Mouse (Mus musculus) CD4-positive, CD25-positive, alpha-beta regulatory T cell, adult 4 months (primary cell): ENCODE results near the gene Fhl2. TPM values are rescaled to one million over a fixed set of nuclear protein-coding genes. Genes with fewer than 3 reads are reported as not detected.
A peak's percentile ranks its signal among the peaks of the same experiment; 100 is the strongest.

Source experiments
- ATAC-seq: one replicate; pipeline ENCODE4 v1.8.0; 2017
- polyA plus RNA-seq, 2 experiments: library from polyadenylated mRNA; unstranded; fragments of 100-300 nt; shearing (Covaris generic); gene quantifications; one replicate each; pipeline ENCODE4 v1.2.1; 2017

Fhl2 gene
- polyA plus RNA-seq = 1 to 10 TPM in 1 of 2 experiments, under 1 TPM in 1; 0.89 to 1.9 TPM

- no peak for ATAC-seq
These were observed at the start of gene Fhl2 for GRCm38 (mm10) chr1:43196661-43197241. TSS of gene Fhl2 (minus strand) at chr1:43196984.

- no peak for ATAC-seq
These were observed 48.2 kb upstream of the Fhl2 start for GRCm38 (mm10) chr1:43245014-43245413.

- ATAC-seq = peak; percentile 85
These were observed 44.4 kb upstream of the Fhl2 start for GRCm38 (mm10) chr1:43241208-43241607.

- ATAC-seq = no peak
These were observed 43.1 kb upstream of the Fhl2 start for GRCm38 (mm10) chr1:43239796-43240313.

- ATAC-seq = no peak
These were observed 41.7 kb upstream of the Fhl2 start for GRCm38 (mm10) chr1:43238471-43238870.

GRCm38 (mm10) chr1:43237360-43238235, 40.8 kb upstream of the Fhl2 start:
- no peak for ATAC-seq

GRCm38 (mm10) chr1:43225531-43226151, 28.9 kb upstream of the Fhl2 start:
- no peak for ATAC-seq

GRCm38 (mm10) chr1:43224943-43225342, 28.2 kb upstream of the Fhl2 start:
- peak; percentile 34 for ATAC-seq

GRCm38 (mm10) chr1:43224171-43224570, 27.4 kb upstream of the Fhl2 start:
- ATAC-seq = peak; percentile 99

GRCm38 (mm10) chr1:43223097-43223496, 26.3 kb upstream of the Fhl2 start:
- ATAC-seq = no peak

- no peak for ATAC-seq
These were observed 21.4 kb upstream of the Fhl2 start for GRCm38 (mm10) chr1:43218016-43218680.

GRCm38 (mm10) chr1:43215601-43216000, 18.8 kb upstream of the Fhl2 start:
- ATAC-seq = no peak

- no peak for ATAC-seq
These were observed 14.5 kb upstream of the Fhl2 start for GRCm38 (mm10) chr1:43211274-43211673.

- ATAC-seq = no peak
These were observed 13.5 kb upstream of the Fhl2 start for GRCm38 (mm10) chr1:43210285-43210684.

- ATAC-seq = peak; percentile 97
These were observed 10.4 kb upstream of the Fhl2 start for GRCm38 (mm10) chr1:43207147-43207546.

- ATAC-seq = no peak
These were observed 6.5 kb upstream of the Fhl2 start for GRCm38 (mm10) chr1:43203282-43203681.

- no peak for ATAC-seq
These were observed 5.4 kb upstream of the Fhl2 start for GRCm38 (mm10) chr1:43202226-43202625.

GRCm38 (mm10) chr1:43201796-43202195, 5.0 kb upstream of the Fhl2 start:
- ATAC-seq = no peak

- no peak for ATAC-seq
These were observed 3.1 kb upstream of the Fhl2 start for GRCm38 (mm10) chr1:43199867-43200240.

- ATAC-seq = no peak
These were observed 2.6 kb upstream of the Fhl2 start for GRCm38 (mm10) chr1:43199210-43199866.

GRCm38 (mm10) chr1:43196059-43196458, 725 bp downstream of the Fhl2 start:
- no peak for ATAC-seq

GRCm38 (mm10) chr1:43193423-43193822, 3.4 kb downstream of the Fhl2 start:
- ATAC-seq = no peak
